Mouse (Mus musculus): Measurements from ENCODE around the gene H2afx. TPM values are rescaled to one million over a fixed set of nuclear protein-coding genes. Genes with fewer than 3 reads are reported as not detected.

H2afx gene
- polyA plus RNA-seq, 1 experiment from 2014 or later, result 93.6 TPM

DNA sequence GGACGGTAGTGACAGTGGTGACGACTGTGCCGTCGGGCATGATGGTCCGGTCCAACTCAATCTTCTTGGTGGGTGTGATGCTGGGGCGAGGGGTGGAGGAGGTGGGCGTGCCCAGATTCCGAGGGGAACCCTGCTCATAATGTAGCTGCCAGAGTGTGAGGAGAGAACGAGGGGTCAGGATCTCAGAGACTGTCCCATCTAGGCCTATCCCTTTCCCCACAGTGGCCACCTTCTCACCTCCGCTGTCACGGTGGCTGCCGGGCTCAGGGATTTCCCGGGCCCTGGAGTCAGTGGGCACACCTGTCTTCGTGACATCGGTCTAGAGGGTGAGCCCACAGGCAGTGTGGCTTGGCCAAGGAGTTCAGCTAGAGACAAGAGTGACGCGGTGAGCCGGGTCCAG, 19.6 kb upstream of the H2afx start:
- Histone ChIP-seq H3K36me3 (ENCODE audit: control insufficient read depth, insufficient read depth, low read length) (peaks cover 22% of the 10 kb centered on the region), H3K4me3 (ENCODE audit: low read depth, low read length) (no peak overlapping the region), H3K27ac (replicated peaks) (no peak overlapping the region), H3K4me1 (replicated peaks; ENCODE audit: control insufficient read depth, insufficient read depth) (no peaks in the 10 kb centered on the region; the same call in none of the 2 replicates), H3K4me2 (replicated peaks; ENCODE audit: low read depth) (no peak overlapping the region), H3K9me3 (ENCODE audit: control insufficient read depth, low read length) (no peaks in the 10 kb centered on the region), H3K9ac (ENCODE audit: low read length) (no peak overlapping the region), H3K27me3 (ENCODE audit: control insufficient read depth, insufficient read depth, low read length) (no peaks in the 10 kb centered on the region)
- WGBS, result 92% methylated on average over 18 of the region's 18 CpGs
- TF ChIP-seq CTCF (IDR thresholded peaks at IDR 0.05; ENCODE audit: low read depth) (no peak), EP300 (optimal IDR thresholded peaks at IDR 0.05) (no peak)
- no peak for ATAC-seq (ENCODE audit: low FRiP score, low TSS enrichment)
- no peak for DNase-seq (ENCODE audit: low spot score)

- H3K27ac ChIP-seq (replicated peaks), result no peak overlapping the region
- DNase-seq (ENCODE audit: low spot score) (no peak), ATAC-seq (ENCODE audit: low FRiP score, low TSS enrichment) (no peak)
- H3K4me1 ChIP-seq (replicated peaks; ENCODE audit: control insufficient read depth, insufficient read depth), result no peaks in the 10 kb centered on the region; the same call in none of the 2 replicates
- peaks cover 22% of the 10 kb centered on the region for H3K36me3 ChIP-seq (ENCODE audit: control insufficient read depth, insufficient read depth, low read length)
- H3K9ac ChIP-seq (ENCODE audit: low read length), result no peak overlapping the region
- TF ChIP-seq CTCF (IDR thresholded peaks at IDR 0.05; ENCODE audit: low read depth) (no peak), EP300 (optimal IDR thresholded peaks at IDR 0.05) (no peak)
- 78% methylated on average over 4 of the region's 4 CpGs for WGBS
- H3K9me3 ChIP-seq (ENCODE audit: control insufficient read depth, low read length), result no peaks in the 10 kb centered on the region
- 0 out of 2 replicates have a peak overlapping the region, but pooled peaks have one; percentile 12 for H3K4me2 ChIP-seq (replicated peaks; ENCODE audit: low read depth)
- no peak overlapping the region for H3K4me3 ChIP-seq (ENCODE audit: low read depth, low read length)
- no peaks in the 10 kb centered on the region for H3K27me3 ChIP-seq (ENCODE audit: control insufficient read depth, insufficient read depth, low read length)
Measured at GRCm38 (mm10) chr9:44317452-44317851, 17.0 kb upstream of the H2afx start.

DNA sequence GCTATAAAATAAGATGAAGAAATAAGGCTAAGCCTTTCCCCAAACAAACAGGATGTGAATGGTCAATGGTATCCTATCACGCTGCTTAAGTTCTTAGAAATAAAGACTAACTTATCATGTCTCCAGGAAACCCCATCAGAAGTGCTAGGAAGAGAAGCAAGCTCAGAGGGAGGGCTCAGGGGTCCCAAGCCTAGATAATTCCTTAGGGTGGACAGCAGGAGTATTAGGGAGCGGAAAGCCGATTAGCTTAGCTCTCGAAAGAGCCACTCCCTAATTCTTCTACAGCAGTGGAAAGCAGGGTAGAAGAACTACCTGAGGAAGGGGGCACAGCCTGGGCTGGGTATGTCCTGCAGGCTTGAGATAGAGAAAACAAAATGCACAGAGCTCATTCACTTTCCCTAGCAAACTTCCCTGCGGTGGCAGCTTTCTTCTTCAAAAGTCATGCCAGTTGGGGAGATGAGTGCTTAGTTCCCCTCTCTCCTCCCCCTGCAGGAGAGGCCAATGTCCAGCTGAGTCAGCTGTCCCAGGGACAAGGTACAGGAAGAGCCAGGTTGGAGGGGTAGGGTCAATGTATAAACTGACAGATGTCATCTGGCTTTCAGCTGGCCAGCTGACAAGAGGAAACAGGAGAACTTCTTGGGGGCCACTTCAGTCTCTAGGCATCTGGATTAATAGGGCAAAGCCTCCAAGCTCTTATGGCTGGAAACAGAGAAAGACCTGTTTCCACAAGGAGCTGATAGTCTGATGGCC, 16.2 kb upstream of the H2afx start:
- peaks cover 22% of the 10 kb centered on the region for H3K36me3 ChIP-seq (ENCODE audit: control insufficient read depth, insufficient read depth, low read length)
- ATAC-seq (ENCODE audit: low FRiP score, low TSS enrichment) (no peak), DNase-seq (ENCODE audit: low spot score) (peak; percentile 37)
- H3K4me2 ChIP-seq (replicated peaks; ENCODE audit: low read depth), result peak overlapping the region; percentile 97
- no peaks in the 10 kb centered on the region for H3K9me3 ChIP-seq (ENCODE audit: control insufficient read depth, low read length)
- H3K4me1 ChIP-seq (replicated peaks; ENCODE audit: control insufficient read depth, insufficient read depth), result no peaks in the 10 kb centered on the region; the same call in none of the 2 replicates
- H3K27ac ChIP-seq (replicated peaks), result no peak overlapping the region
- no peaks in the 10 kb centered on the region for H3K27me3 ChIP-seq (ENCODE audit: control insufficient read depth, insufficient read depth, low read length)
- WGBS, result 55% methylated on average over 5 of the region's 5 CpGs
- H3K4me3 ChIP-seq (ENCODE audit: low read depth, low read length), result peak overlapping the region; percentile 92
- 0 out of 2 replicates have a peak overlapping the region, but pooled peaks have one; percentile 19 for H3K9ac ChIP-seq (ENCODE audit: low read length)
- TF ChIP-seq CTCF (IDR thresholded peaks at IDR 0.05; ENCODE audit: low read depth), result no peak
- no peak for TF ChIP-seq EP300 (optimal IDR thresholded peaks at IDR 0.05)

DNA sequence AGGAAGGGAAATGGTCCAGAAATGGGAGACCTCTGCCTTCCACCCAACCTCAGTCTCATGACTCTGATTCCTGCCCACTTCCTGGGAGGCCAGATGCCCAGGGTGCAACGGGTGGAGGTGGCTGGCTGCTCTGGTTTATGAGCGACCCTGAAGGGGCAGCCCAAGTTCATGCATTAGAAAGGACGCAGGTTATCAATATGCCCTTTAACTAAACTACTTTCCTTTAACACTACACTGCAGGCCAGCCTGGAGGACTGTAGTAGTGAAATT, 15.7 kb upstream of the H2afx start:
- TF ChIP-seq EP300 (optimal IDR thresholded peaks at IDR 0.05), result no peak
- TF ChIP-seq CTCF (IDR thresholded peaks at IDR 0.05; ENCODE audit: low read depth), result no peak
- Histone ChIP-seq H3K4me1 (replicated peaks; ENCODE audit: control insufficient read depth, insufficient read depth) (no peaks in the 10 kb centered on the region; the same call in none of the 2 replicates), H3K27ac (replicated peaks) (no peak overlapping the region), H3K4me2 (replicated peaks; ENCODE audit: low read depth) (peak overlapping the region; percentile 97), H3K9me3 (ENCODE audit: control insufficient read depth, low read length) (no peaks in the 10 kb centered on the region), H3K4me3 (ENCODE audit: low read depth, low read length) (peak overlapping the region; percentile 92), H3K36me3 (ENCODE audit: control insufficient read depth, insufficient read depth, low read length) (peaks cover 22% of the 10 kb centered on the region), H3K9ac (ENCODE audit: low read length) (no peak overlapping the region), H3K27me3 (ENCODE audit: control insufficient read depth, insufficient read depth, low read length) (no peaks in the 10 kb centered on the region)
- DNase-seq (ENCODE audit: low spot score), result no peak
- ATAC-seq (ENCODE audit: low FRiP score, low TSS enrichment), result no peak
- 32% methylated on average over 3 of the region's 3 CpGs for WGBS

DNA sequence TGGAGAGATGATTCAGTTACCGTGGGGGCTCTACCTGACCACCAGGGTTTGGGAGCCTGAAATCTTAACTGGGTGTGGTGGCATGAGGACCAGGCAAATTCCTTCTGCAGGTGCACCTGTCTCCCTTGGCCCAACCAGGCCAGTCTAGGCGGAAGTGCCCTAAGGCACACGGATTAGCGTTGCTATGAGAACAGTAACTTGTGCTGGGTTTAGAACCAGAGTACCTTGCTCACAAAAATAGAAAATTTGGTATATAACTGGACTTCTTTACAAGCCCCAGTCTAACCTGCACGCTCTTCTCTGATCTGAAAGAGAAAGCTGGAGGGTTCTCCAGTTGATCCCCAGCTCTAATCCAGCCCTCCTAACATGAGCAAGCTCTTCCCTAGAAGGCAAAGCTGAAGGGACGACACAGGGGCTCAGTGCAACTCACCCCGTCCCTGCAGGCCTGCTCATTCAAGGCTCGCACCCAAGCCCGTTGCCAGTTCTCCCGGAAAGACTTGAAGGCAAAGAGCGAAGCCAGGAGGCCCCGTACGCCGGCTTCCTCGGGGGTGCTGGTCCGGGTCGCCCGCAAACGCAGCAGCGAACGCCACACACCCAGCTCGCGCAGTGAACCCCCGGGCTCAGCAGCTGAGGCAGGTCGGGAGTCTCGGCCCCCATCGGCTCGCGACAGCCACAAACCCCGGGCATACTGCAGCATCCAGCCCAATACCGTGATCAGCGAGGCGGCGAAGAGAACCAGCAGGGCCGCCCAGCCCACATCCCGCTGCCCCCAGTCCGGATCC, 15.2 kb upstream of the H2afx start:
- WGBS, result 2% methylated on average over 37 of the region's 37 CpGs
- no peaks in the 10 kb centered on the region; the same call in none of the 2 replicates for H3K4me1 ChIP-seq (replicated peaks; ENCODE audit: control insufficient read depth, insufficient read depth)
- TF ChIP-seq EP300 (optimal IDR thresholded peaks at IDR 0.05) (no peak), CTCF (IDR thresholded peaks at IDR 0.05; ENCODE audit: low read depth) (no peak)
- peak overlapping the region; percentile 79 for H3K27ac ChIP-seq (replicated peaks)
- peak overlapping the region; percentile 92 for H3K4me3 ChIP-seq (ENCODE audit: low read depth, low read length)
- H3K9me3 ChIP-seq (ENCODE audit: control insufficient read depth, low read length), result no peaks in the 10 kb centered on the region
- ATAC-seq (ENCODE audit: low FRiP score, low TSS enrichment), result no peak
- H3K9ac ChIP-seq (ENCODE audit: low read length), result peak overlapping the region; percentile 86
- H3K4me2 ChIP-seq (replicated peaks; ENCODE audit: low read depth), result peak overlapping the region; percentile 97
- H3K27me3 ChIP-seq (ENCODE audit: control insufficient read depth, insufficient read depth, low read length), result no peaks in the 10 kb centered on the region
- DNase-seq (ENCODE audit: low spot score), result peak; percentile 47
- peaks cover 22% of the 10 kb centered on the region for H3K36me3 ChIP-seq (ENCODE audit: control insufficient read depth, insufficient read depth, low read length)

All from stomach, postnatal 0 days (tissue).